Comparison of ENCODE assay signal across 28 mouse cellular contexts in genomic region chr4:138801631-138802030, GRCm38 (mm10). TPM values are rescaled to one million over a fixed set of nuclear protein-coding genes. Genes with fewer than 3 reads are reported as not detected.
A peak's percentile ranks its signal among the peaks of the same experiment; 100 is the strongest.
DNase-seq lines count a peak whose midpoint lies in the region; ATAC-seq and TF ChIP-seq lines count a peak whose summit lies in the region.
"Had no signal": no experiment of that assay in that cellular context is flagged by ENCODE, and none has a peak within 500 bp of the region (broad histone marks: within the 10 kb centered on the region; RNA-seq: fewer than 3 reads in every experiment).

No protein-coding gene starts in this region.

- peak; percentile 29 for DNase-seq in forebrain, postnatal 0 days
- peak; percentile 44 for DNase-seq in midbrain, postnatal 0 days (ENCODE audit: low spot score)
- peak; percentile 26 to 50 for DNase-seq in left cerebral cortex, adult 18-20 months (ENCODE audit: low spot score in 2 of 2)
- peak; percentile 40 to 77 for DNase-seq in right cerebral cortex, postnatal 36 days (ENCODE audit: low spot score in 2 of 2)
- no peak for DNase-seq in cerebellum, adult 9-10 months
- DNase-seq: adrenal gland, adult 8-10 months; cerebellum, adult 2 months; gastrocnemius, postnatal 14 days; heart, postnatal 10 days; kidney, postnatal 25 days; lung, embryonic 14.5 days; thymus, postnatal 4 days had no signal

- peak; percentile 69 for ATAC-seq in forebrain, postnatal 0 days
- no peak for ATAC-seq in forebrain, embryonic 16.5 days
- ATAC-seq in midbrain, postnatal 0 days (ENCODE audit: low FRiP score), result no peak
- ATAC-seq in midbrain, embryonic 15.5 days (replicated peaks), result no peak
- no peak for ATAC-seq in erythroblast, adult 5-6 weeks (replicated peaks; ENCODE audit: low FRiP score, poor library complexity, severe bottlenecking)
- ATAC-seq: activated CD4-positive, CD25-positive, alpha-beta regulatory T cell, adult 4 months; forebrain, embryonic 15.5 days; intestine, postnatal 0 days had no signal

- H3K4me3 ChIP-seq in forebrain, postnatal 0 days (ENCODE audit: low read depth, low read length), result no peak overlapping the region
- no peak overlapping the region for H3K4me3 ChIP-seq in forebrain, embryonic 16.5 days (replicated peaks; ENCODE audit: low read length)
- no peak overlapping the region for H3K4me3 ChIP-seq in midbrain, postnatal 0 days (ENCODE audit: low read depth, low read length)
- no peak overlapping the region for H3K4me3 ChIP-seq in midbrain, embryonic 15.5 days
- H3K4me3 ChIP-seq: embryonic facial prominence, embryonic 15.5 days; forebrain, embryonic 15.5 days; heart, embryonic 12.5 days; hindbrain, embryonic 10.5 days; layer of hippocampus, adult 2 months; limb, embryonic 15.5 days; midbrain, embryonic 12.5 days had no signal

- 79% methylated on average over 4 of the region's 4 CpGs for WGBS in forebrain, postnatal 0 days
- WGBS in forebrain, embryonic 16.5 days, result 80% methylated on average over 4 of the region's 4 CpGs
- 82% methylated on average over 4 of the region's 4 CpGs for whole genome bisulfite sequencing in midbrain, postnatal 0 days
- whole genome bisulfite sequencing in midbrain, embryonic 15.5 days, result 87% methylated on average over 4 of the region's 4 CpGs

- H3K9ac ChIP-seq in forebrain, postnatal 0 days, result no peak overlapping the region
- H3K9ac ChIP-seq in forebrain, embryonic 16.5 days (replicated peaks; ENCODE audit: low read depth, low read length), result no peak overlapping the region
- H3K9ac ChIP-seq in midbrain, postnatal 0 days (replicated peaks; ENCODE audit: low read length, poor library complexity, severe bottlenecking), result no peak overlapping the region
- no peak overlapping the region for H3K9ac ChIP-seq in midbrain, embryonic 15.5 days
- H3K9ac ChIP-seq: embryonic facial prominence, embryonic 15.5 days; forebrain, embryonic 15.5 days; heart, embryonic 12.5 days; limb, embryonic 15.5 days; liver, embryonic 14.5 days; lung, embryonic 14.5 days; midbrain, embryonic 12.5 days had no signal

- H3K9me3 ChIP-seq in forebrain, postnatal 0 days (ENCODE audit: low read length), result no peaks in the 10 kb centered on the region
- H3K9me3 ChIP-seq in forebrain, embryonic 16.5 days (ENCODE audit: control insufficient read depth, low read length), result no peaks in the 10 kb centered on the region
- no peaks in the 10 kb centered on the region for H3K9me3 ChIP-seq in midbrain, postnatal 0 days (ENCODE audit: low read length)
- no peaks in the 10 kb centered on the region for H3K9me3 ChIP-seq in midbrain, embryonic 15.5 days
- H3K9me3 ChIP-seq: embryonic facial prominence, embryonic 15.5 days; forebrain, embryonic 15.5 days; heart, embryonic 12.5 days; hindbrain, embryonic 10.5 days; limb, embryonic 15.5 days; midbrain, embryonic 12.5 days had no signal

- H3K27me3 ChIP-seq in forebrain, postnatal 0 days (ENCODE audit: insufficient read depth, low read length), result no peaks in the 10 kb centered on the region
- no peaks in the 10 kb centered on the region for H3K27me3 ChIP-seq in forebrain, embryonic 16.5 days (replicated peaks; ENCODE audit: control insufficient read depth, insufficient read depth, low read length)
- H3K27me3 ChIP-seq in midbrain, postnatal 0 days (ENCODE audit: insufficient read depth, low read length), result no peaks in the 10 kb centered on the region
- no peaks in the 10 kb centered on the region for H3K27me3 ChIP-seq in midbrain, embryonic 15.5 days (replicated peaks)
- H3K27me3 ChIP-seq: embryonic facial prominence, embryonic 15.5 days; forebrain, embryonic 15.5 days; heart, embryonic 12.5 days; limb, embryonic 15.5 days; midbrain, embryonic 12.5 days had no signal

- no peaks in the 10 kb centered on the region for H3K36me3 ChIP-seq in forebrain, postnatal 0 days (ENCODE audit: insufficient read depth)
- H3K36me3 ChIP-seq in forebrain, embryonic 16.5 days (ENCODE audit: control insufficient read depth, insufficient read depth), result no peaks in the 10 kb centered on the region
- no peaks in the 10 kb centered on the region for H3K36me3 ChIP-seq in midbrain, postnatal 0 days (ENCODE audit: insufficient read depth, low read length)
- no peaks in the 10 kb centered on the region for H3K36me3 ChIP-seq in midbrain, embryonic 15.5 days (replicated peaks)
- H3K36me3 ChIP-seq: embryonic facial prominence, embryonic 15.5 days; forebrain, embryonic 15.5 days; heart, embryonic 12.5 days; hindbrain, embryonic 10.5 days; limb, embryonic 15.5 days; midbrain, embryonic 12.5 days had no signal

- TF ChIP-seq CTCF in forebrain, postnatal 0 days (IDR thresholded peaks at IDR 0.05; ENCODE audit: low read depth), result no peak
- no peak for TF ChIP-seq CTCF in midbrain, postnatal 0 days (IDR thresholded peaks at IDR 0.05)

- no peak overlapping the region for H3K4me2 ChIP-seq in forebrain, postnatal 0 days (ENCODE audit: low read depth)
- H3K4me2 ChIP-seq in forebrain, embryonic 16.5 days (ENCODE audit: low read length), result no peak overlapping the region
- H3K4me2 ChIP-seq in midbrain, postnatal 0 days (ENCODE audit: low read depth, low read length, poor library complexity, severe bottlenecking), result no peak overlapping the region
- no peak overlapping the region for H3K4me2 ChIP-seq in midbrain, embryonic 15.5 days
- H3K4me2 ChIP-seq: embryonic facial prominence, embryonic 15.5 days; forebrain, embryonic 15.5 days; heart, embryonic 12.5 days; limb, embryonic 15.5 days; lung, embryonic 14.5 days; midbrain, embryonic 12.5 days had no signal

- H3K27ac ChIP-seq in forebrain, postnatal 0 days (ENCODE audit: low read depth, low read length), result no peak overlapping the region
- H3K27ac ChIP-seq in forebrain, embryonic 16.5 days (ENCODE audit: low read length), result no peak overlapping the region
- H3K27ac ChIP-seq in midbrain, postnatal 0 days (ENCODE audit: low read depth, low read length), result no peak overlapping the region
- no peak overlapping the region for H3K27ac ChIP-seq in midbrain, embryonic 15.5 days
- H3K27ac ChIP-seq: embryonic facial prominence, embryonic 15.5 days; forebrain, embryonic 15.5 days; hindbrain, embryonic 10.5 days; layer of hippocampus, adult 2 months; limb, embryonic 15.5 days; liver, embryonic 14.5 days; midbrain, embryonic 12.5 days had no signal

- H3K4me1 ChIP-seq in forebrain, postnatal 0 days (ENCODE audit: insufficient read depth), result peaks cover 4% of the 10 kb centered on the region; the same call in 1 of the 2 replicates
- H3K4me1 ChIP-seq in forebrain, embryonic 16.5 days (replicated peaks; ENCODE audit: control insufficient read depth, insufficient read depth, low read length), result peaks cover 8% of the 10 kb centered on the region; the same call in 1 of the 2 replicates
- H3K4me1 ChIP-seq in midbrain, postnatal 0 days (ENCODE audit: insufficient read depth, low read length), result no peaks in the 10 kb centered on the region
- 0 out of 2 replicates have a peak, but pooled peaks cover 5% of the 10 kb centered on the region for H3K4me1 ChIP-seq in midbrain, embryonic 15.5 days

RNA-seq across cellular contexts. Expression of gene Pla2g2d, which starts 26.1 kb away (rescaled TPM):
- total RNA-seq in forebrain, postnatal 0 days (2014; rRNA removed), result 0.38 TPM in 1 of 2 replicates, not detected in the other
- polyA plus RNA-seq in forebrain, postnatal 0 days (2015; fragmentation: Nextera tagmentation; extraction: Ambion mirVana), result 0.23 TPM in 1 of 2 replicates, not detected in the other
- polyA plus RNA-seq in forebrain, embryonic 16.5 days (2015; fragmentation: Nextera tagmentation; extraction: Ambion mirVana), result 0.16 TPM in 1 of 2 replicates, not detected in the other
- total RNA-seq in midbrain, postnatal 0 days (2014; rRNA removed), result 0.47 TPM in 1 of 2 replicates, not detected in the other
- 0.38 and 0.52 TPM in 2 replicates for polyA plus RNA-seq in midbrain, postnatal 0 days (2015; fragmentation: Nextera tagmentation; extraction: Ambion mirVana)
- polyA plus RNA-seq in midbrain, embryonic 15.5 days (2015; fragmentation: Nextera tagmentation; extraction: Ambion mirVana), result 0.10 and 0.31 TPM in 2 replicates
- total RNA-seq in left cerebral cortex, adult 18-20 months (2021), result under 1 TPM; 0.47 to 0.77 TPM
- total RNA-seq in erythroblast, adult 5-6 weeks (2015; ENCODE audit: low replicate concordance), result 0.84 TPM in 1 of 2 replicates, not detected in the other
- 0.26 TPM in 1 of 2 replicates, not detected in the other for total RNA-seq in erythroblast, adult 5-6 weeks (2017; ENCODE audit: low replicate concordance)
- total RNA-seq: gastrocnemius, postnatal 14 days; heart, postnatal 10 days; megakaryocyte, adult 5-6 weeks had no signal
- polyA plus RNA-seq: forebrain, embryonic 15.5 days; heart, embryonic 12.5 days; kidney, embryonic 14.5 days; liver, embryonic 14.5 days had no signal

RNA-seq across cellular contexts. Expression of gene Pla2g2f, which starts 44.2 kb away (rescaled TPM):
- total RNA-seq in forebrain, postnatal 0 days (2014; rRNA removed), result 0.23 TPM in 1 of 2 replicates, not detected in the other
- not detected in 2 replicates for polyA plus RNA-seq in forebrain, postnatal 0 days (2015; fragmentation: Nextera tagmentation; extraction: Ambion mirVana)
- polyA plus RNA-seq in forebrain, embryonic 16.5 days (2015; fragmentation: Nextera tagmentation; extraction: Ambion mirVana), result not detected in 2 replicates
- 0.33 and 1.9 TPM in 2 replicates for total RNA-seq in midbrain, postnatal 0 days (2014; rRNA removed)
- 0.06 TPM in 1 of 2 replicates, not detected in the other for polyA plus RNA-seq in midbrain, postnatal 0 days (2015; fragmentation: Nextera tagmentation; extraction: Ambion mirVana)
- polyA plus RNA-seq in midbrain, embryonic 15.5 days (2015; fragmentation: Nextera tagmentation; extraction: Ambion mirVana), result 0.06 and 0.13 TPM in 2 replicates
- total RNA-seq in left cerebral cortex, adult 18-20 months (2021), result under 1 TPM in 1 of 2 experiments, not detected in 1; 0.14 TPM
- total RNA-seq in erythroblast, adult 5-6 weeks (2015; ENCODE audit: low replicate concordance), result not detected in 2 replicates
- total RNA-seq in erythroblast, adult 5-6 weeks (2017; ENCODE audit: low replicate concordance), result not detected in 2 replicates
- total RNA-seq: gastrocnemius, postnatal 14 days; left cerebral cortex, postnatal 36 days; megakaryocyte, adult 5-6 weeks had no signal
- polyA plus RNA-seq: activated CD4-positive, CD25-positive, alpha-beta regulatory T cell, adult 4 months; forebrain, embryonic 15.5 days; heart, embryonic 12.5 days; kidney, embryonic 14.5 days; lung, embryonic 14.5 days had no signal
